Mouse (Mus musculus): Measurements from ENCODE around the gene Chrnb4.

DNA sequence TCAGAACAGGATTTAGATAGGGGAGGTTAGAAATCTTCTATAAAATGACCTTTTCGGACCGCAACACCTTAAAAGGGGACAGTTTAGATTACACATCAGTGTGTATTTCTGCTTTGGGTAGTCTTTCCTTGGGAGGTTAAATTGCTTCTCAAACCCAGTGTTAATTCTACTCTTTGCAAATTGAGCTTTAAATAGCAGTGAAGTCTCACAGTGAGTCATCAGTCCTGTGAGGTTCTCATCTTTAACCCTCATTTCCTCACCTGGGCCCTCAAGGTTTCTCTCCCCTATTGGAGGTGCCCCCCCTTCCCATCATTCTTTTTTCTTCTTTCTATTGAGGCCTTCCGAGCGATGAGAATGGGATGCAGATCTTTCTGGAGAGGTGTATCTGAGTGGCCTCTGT is 48.3 kb upstream of the Chrnb4 start:
- TF ChIP-seq CTCF (IDR thresholded peaks at IDR 0.05; ENCODE audit: borderline replicate concordance, control insufficient read depth, extremely low read depth, insufficient read depth, low read length, poor library complexity) (no peak), POLR2A (IDR thresholded peaks at IDR 0.05; ENCODE audit: control insufficient read depth, extremely low read depth, insufficient read depth, low read length, poor library complexity) (no peak)

All from thymus, adult 2 months (tissue).